Mouse (Mus musculus) heart, postnatal 0 days (tissue): ENCODE measurements around the gene Fam102b.

Experiments
- CTCF ChIP-seq: IDR thresholded peaks from 2 replicates; pipeline ENCODE4 v1.5.1; 2016; ENCODE audit warnings: antibody characterized with exemption, control low read depth, low read depth
- EP300 ChIP-seq: IDR thresholded peaks from 2 replicates; pipeline ENCODE4 v1.6.1; 2016; ENCODE audit warnings: antibody characterized with exemption, low read depth

DNA sequence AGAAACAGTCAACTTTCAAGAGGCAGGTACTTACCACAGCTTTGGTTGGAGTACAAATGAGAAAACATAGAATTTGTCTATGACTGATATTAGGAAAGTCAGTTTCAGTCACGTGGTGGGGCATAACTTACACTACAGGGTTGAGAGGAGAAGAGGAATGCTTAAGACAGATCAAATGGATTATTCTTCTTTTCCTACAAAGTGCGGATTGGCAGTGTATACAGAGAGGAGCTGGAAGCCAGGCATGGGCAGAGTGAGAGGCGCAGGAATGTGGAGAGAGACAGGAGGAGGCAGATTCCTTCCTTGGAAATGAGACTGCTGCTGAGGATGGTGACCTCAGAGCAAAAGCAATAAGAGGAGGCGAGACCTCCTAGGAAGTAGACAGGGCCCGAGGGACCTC lies 9.1 kb downstream of the Fam102b start:
- TF ChIP-seq CTCF = no peak
- TF ChIP-seq EP300 = no peak
